Mouse (Mus musculus) cerebellum, adult 2 months (tissue): ENCODE data around the gene 2310022A10Rik.

Experiments used
- CTCF ChIP-seq: fragments of 200-500 bp; IDR thresholded peaks from 2 replicates; pipeline ENCODE4 v1.5.1; 2011; ENCODE audit warnings: low read depth, mild to moderate bottlenecking, control low read depth, low read length, moderate library complexity, borderline replicate concordance; ENCODE audit not compliant: insufficient read depth
- POLR2A ChIP-seq: fragments of 200-500 bp; IDR thresholded peaks from 2 replicates; pipeline ENCODE4 v1.6.1; 2011; ENCODE audit warnings: low read length, control low read depth, borderline replicate concordance; ENCODE audit not compliant: insufficient read depth

DNA sequence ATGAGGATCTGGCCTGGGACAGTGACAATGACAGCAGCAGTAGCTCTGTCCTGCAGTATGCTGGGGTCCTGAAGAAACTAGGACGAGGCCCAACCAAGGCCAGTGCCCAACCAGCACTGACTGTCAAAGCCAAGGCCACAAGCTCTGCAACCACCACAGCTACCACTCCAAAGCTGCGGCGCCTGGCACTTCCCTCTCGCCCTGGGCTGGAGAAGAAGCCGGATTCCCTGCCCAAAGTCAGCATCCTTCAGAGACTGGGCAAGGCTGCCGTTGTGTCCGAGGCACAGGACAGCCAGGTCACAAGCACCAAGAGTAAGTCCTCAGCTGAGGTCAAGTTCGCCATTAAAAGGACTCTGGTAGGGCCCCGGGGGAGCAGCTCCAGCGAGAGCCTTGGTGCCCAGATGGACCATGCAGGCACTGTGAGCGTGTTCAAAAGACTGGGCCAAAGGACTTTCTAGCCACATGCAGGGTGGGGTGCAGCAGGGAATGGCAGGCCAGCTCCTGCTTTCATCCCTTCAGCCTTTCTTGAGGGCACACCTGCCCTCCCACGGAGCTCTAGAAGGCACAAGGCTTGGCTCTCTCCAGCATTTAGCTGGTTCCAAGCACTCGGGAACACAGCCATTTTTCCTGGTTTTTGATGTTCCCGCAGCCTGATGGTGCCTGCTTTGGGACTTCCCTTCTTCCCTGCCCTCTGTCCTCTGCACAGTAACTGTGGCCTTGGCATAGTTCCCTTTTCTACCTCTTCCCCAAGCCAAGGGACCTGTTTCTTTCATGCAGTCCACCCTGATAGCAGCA lies 27.5 kb downstream of the 2310022A10Rik start:
- no peak for TF ChIP-seq CTCF
- no peak for TF ChIP-seq POLR2A
